Mouse (Mus musculus) olfactory bulb, adult 2 months (tissue): ENCODE measurements at regions not wholly inside any gene's neighbourhood (a gene's known extent, or its start where the extent isn't known, plus 50 kb on each side); places are given as distances from the start of the nearest gene placed in this dataset.

Experiments used
- CTCF ChIP-seq: fragments of 200-500 bp; IDR thresholded peaks from 2 replicates; pipeline ENCODE4 v1.5.1; 2012; ENCODE audit warnings: low read depth, mild to moderate bottlenecking, low read length, moderate library complexity; ENCODE audit not compliant: insufficient read depth
- POLR2A ChIP-seq: fragments of 200-500 bp; IDR thresholded peaks from 2 replicates; pipeline ENCODE4 v1.6.1; 2012; ENCODE audit warnings: mild to moderate bottlenecking, low read depth, low read length, moderate library complexity; ENCODE audit not compliant: insufficient read depth

DNA sequence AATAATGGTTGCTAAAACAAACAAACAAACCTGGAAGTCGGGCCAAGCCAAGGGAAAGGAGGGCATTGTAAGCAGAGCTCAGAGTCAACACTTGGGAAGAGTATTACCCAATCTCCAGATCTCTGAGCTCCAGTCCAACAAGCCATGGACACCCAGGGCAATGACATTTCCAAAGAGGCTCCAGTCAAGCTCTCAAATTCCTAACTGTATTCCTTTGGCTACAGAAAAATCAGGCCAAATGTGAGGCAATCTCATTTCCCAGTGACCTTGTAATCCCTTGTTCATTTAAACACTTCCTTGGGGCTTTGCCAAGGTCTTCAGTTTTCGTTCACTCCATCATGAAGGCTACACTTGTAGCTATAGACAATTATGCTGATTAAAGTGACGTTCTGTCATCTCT lies 59.5 kb upstream of the Lmo4 start:
- TF ChIP-seq POLR2A (no peak), CTCF (no peak)
